Mouse (Mus musculus) adrenal gland, adult 8-10 months (tissue): ENCODE results near the gene Snx25. TPM values are rescaled to one million over a fixed set of nuclear protein-coding genes. Genes with fewer than 3 reads are reported as not detected.
A peak's percentile ranks its signal among the peaks of the same experiment; 100 is the strongest.

Experiments
- DNase-seq: peaks from one replicate; pipeline ENCODE4 v3.0.0; 2022
- total RNA-seq, 4 experiments: library from RNA; stranded (reverse); gene quantifications; 2 replicates each; pipeline ENCODE4 v1.2.4; 2022

The Snx25 gene
- 10 to 100 TPM; 15.1 to 24.6 (median 19.1) TPM for total RNA-seq

GRCm38 (mm10) chr8:46152064-46153031, at the start of gene Snx25:
Gene Snx25, minus strand, starts transcription at chr8:46152159.
- DNase-seq, result peak; percentile 83

GRCm38 (mm10) chr8:46197673-46198072, 45.7 kb upstream of the Snx25 start:
- no peak for DNase-seq

- no peak for DNase-seq
Measured at GRCm38 (mm10) chr8:46196877-46197276, 44.9 kb upstream of the Snx25 start.

GRCm38 (mm10) chr8:46193100-46193499, 41.1 kb upstream of the Snx25 start:
- no peak for DNase-seq

- DNase-seq, result no peak
Measured at GRCm38 (mm10) chr8:46185361-46185760, 33.4 kb upstream of the Snx25 start.

GRCm38 (mm10) chr8:46180136-46180535, 28.2 kb upstream of the Snx25 start:
- no peak for DNase-seq

GRCm38 (mm10) chr8:46173651-46174050, 21.7 kb upstream of the Snx25 start:
- no peak for DNase-seq

- no peak for DNase-seq
Measured at GRCm38 (mm10) chr8:46163870-46164190, 11.9 kb upstream of the Snx25 start.

- DNase-seq, result peak; percentile 96
Measured at GRCm38 (mm10) chr8:46162953-46163869, 11.3 kb upstream of the Snx25 start.

GRCm38 (mm10) chr8:46153042-46153441, 1.1 kb upstream of the Snx25 start:
- DNase-seq, result no peak

GRCm38 (mm10) chr8:46151202-46152062, 527 bp downstream of the Snx25 start, which contains the start of gene Cfap97:
Gene Cfap97, plus strand, starts transcription at chr8:46151771.
- peak; percentile 28 for DNase-seq

GRCm38 (mm10) chr8:46149782-46150181, 2.2 kb downstream of the Snx25 start:
- no peak for DNase-seq

- no peak for DNase-seq
Measured at GRCm38 (mm10) chr8:46149306-46149705, 2.7 kb downstream of the Snx25 start.

- no peak for DNase-seq
Measured at GRCm38 (mm10) chr8:46146173-46146572, 5.8 kb downstream of the Snx25 start.

- DNase-seq, result no peak
Measured at GRCm38 (mm10) chr8:46143924-46144323, 8.0 kb downstream of the Snx25 start.

- no peak for DNase-seq
Measured at GRCm38 (mm10) chr8:46143470-46143869, 8.5 kb downstream of the Snx25 start.

- no peak for DNase-seq
Measured at GRCm38 (mm10) chr8:46142498-46143081, 9.4 kb downstream of the Snx25 start.

- no peak for DNase-seq
Measured at GRCm38 (mm10) chr8:46141688-46142087, 10.3 kb downstream of the Snx25 start.

GRCm38 (mm10) chr8:46140376-46141120, 11.4 kb downstream of the Snx25 start:
- DNase-seq, result no peak

- no peak for DNase-seq
Measured at GRCm38 (mm10) chr8:46137843-46138596, 13.9 kb downstream of the Snx25 start.
